Mouse (Mus musculus): ENCODE measurements around the gene Hoxd9.

Gene Hoxd9

GRCm38 (mm10) chr2:74698201-74699052 lies 900 bp downstream of the Hoxd9 start:
- DNase-seq (ENCODE audit: low spot score in 2 of 2), result no peak

- DNase-seq (ENCODE audit: low spot score in 2 of 2), result no peak
Measured at GRCm38 (mm10) chr2:74699053-74699430, 1.5 kb downstream of the Hoxd9 start.

- no peak for DNase-seq (ENCODE audit: low spot score in 2 of 2)
Measured at GRCm38 (mm10) chr2:74699664-74700545, 2.4 kb downstream of the Hoxd9 start.

- no peak for DNase-seq (ENCODE audit: low spot score in 2 of 2)
Measured at GRCm38 (mm10) chr2:74700546-74701112, 3.1 kb downstream of the Hoxd9 start.

GRCm38 (mm10) chr2:74701949-74702819 lies 4.7 kb downstream of the Hoxd9 start:
- peak; percentile 78 to 79 for DNase-seq (ENCODE audit: low spot score in 2 of 2)

GRCm38 (mm10) chr2:74702820-74703219 lies 5.3 kb downstream of the Hoxd9 start:
- DNase-seq (ENCODE audit: low spot score in 2 of 2), result no peak

GRCm38 (mm10) chr2:74703317-74703716 lies 5.8 kb downstream of the Hoxd9 start:
- no peak for DNase-seq (ENCODE audit: low spot score in 2 of 2)

- DNase-seq (ENCODE audit: low spot score in 2 of 2), result no peak
Measured at GRCm38 (mm10) chr2:74703720-74704392, 6.3 kb downstream of the Hoxd9 start.

GRCm38 (mm10) chr2:74704393-74704998 lies 7.0 kb downstream of the Hoxd9 start, which contains the start of gene Hoxd8:
Hoxd8 (plus strand) TSS chr2:74704615.
- DNase-seq (ENCODE audit: low spot score in 2 of 2), result no peak

- no peak for DNase-seq (ENCODE audit: low spot score in 2 of 2)
Measured at GRCm38 (mm10) chr2:74704999-74705466, 7.5 kb downstream of the Hoxd9 start.

- DNase-seq (ENCODE audit: low spot score in 2 of 2), result no peak
Measured at GRCm38 (mm10) chr2:74705467-74706089, 8.1 kb downstream of the Hoxd9 start.

GRCm38 (mm10) chr2:74706393-74706960 lies 8.9 kb downstream of the Hoxd9 start:
- DNase-seq (ENCODE audit: low spot score in 2 of 2), result no peak

- DNase-seq (ENCODE audit: low spot score in 2 of 2), result no peak
Measured at GRCm38 (mm10) chr2:74707599-74707998, 10.1 kb downstream of the Hoxd9 start.

GRCm38 (mm10) chr2:74708676-74709075 lies 11.1 kb downstream of the Hoxd9 start:
- DNase-seq (ENCODE audit: low spot score in 2 of 2), result no peak

- DNase-seq (ENCODE audit: low spot score in 2 of 2), result no peak
Measured at GRCm38 (mm10) chr2:74709465-74710419, 12.2 kb downstream of the Hoxd9 start.

- DNase-seq (ENCODE audit: low spot score in 2 of 2), result no peak
Measured at GRCm38 (mm10) chr2:74710929-74711543, 13.5 kb downstream of the Hoxd9 start.

- DNase-seq (ENCODE audit: low spot score in 2 of 2), result no peak
Measured at GRCm38 (mm10) chr2:74711721-74712621, 14.4 kb downstream of the Hoxd9 start, which contains the start of the genes Hoxd3 and Hoxd4. Hoxd3 (plus strand) TSS chr2:74711927. Hoxd4 (plus strand) TSS chr2:74711929.
